Mouse (Mus musculus) neural tube, embryonic 13.5 days (tissue): ENCODE measurements around the gene Emilin2. TPM values are rescaled to one million over a fixed set of nuclear protein-coding genes. Genes with fewer than 3 reads are reported as not detected.

Source experiments
- ATAC-seq: fragments of 200-750 bp; cut with Nextera tagmentation; 2 replicates; pipeline ENCODE4 v1.8.0; 2017; ENCODE audit warnings: low read depth, mild to moderate bottlenecking, moderate TSS enrichment, moderate library complexity
- H3K27ac ChIP-seq: fragments of 300-500 bp; sonication (generic); replicated peaks from 2 replicates; pipeline ENCODE4 v1.5.1; 2015; ENCODE audit warnings: moderate library complexity, mild to moderate bottlenecking, inconsistent platforms
- H3K27me3 ChIP-seq: fragments of 300-500 bp; sonication (generic); 2 replicates; pipeline ENCODE4 v1.6.1; 2015; ENCODE audit warnings: mild to moderate bottlenecking, inconsistent platforms
- H3K36me3 ChIP-seq: fragments of 300-500 bp; sonication (generic); 2 replicates; pipeline ENCODE4 v1.6.1; 2015; ENCODE audit warnings: mild to moderate bottlenecking, inconsistent platforms
- H3K4me1 ChIP-seq: fragments of 300-500 bp; sonication (generic); replicated peaks from 2 replicates; pipeline ENCODE4 v1.6.1; 2015; ENCODE audit warnings: inconsistent platforms
- H3K4me2 ChIP-seq: fragments of 300-500 bp; sonication (generic); 2 replicates; pipeline ENCODE4 v1.6.1; 2015; ENCODE audit warnings: inconsistent platforms, mild to moderate bottlenecking, moderate library complexity
- H3K4me3 ChIP-seq: fragments of 300-500 bp; sonication (generic); 2 replicates; pipeline ENCODE4 v1.5.1; 2015; ENCODE audit warnings: mild to moderate bottlenecking, inconsistent platforms
- H3K9ac ChIP-seq: fragments of 300-500 bp; sonication (generic); 2 replicates; pipeline ENCODE4 v1.6.1; 2015; ENCODE audit warnings: moderate library complexity, mild to moderate bottlenecking, inconsistent platforms
- H3K9me3 ChIP-seq: fragments of 300-500 bp; sonication (generic); 2 replicates; pipeline ENCODE4 v1.6.1; 2016; ENCODE audit warnings: inconsistent platforms
- WGBS: fragments of 180-500 bp; shearing (Covaris S2); methylation state at CpG from one replicate; pipeline ENCODE4 v1.1.7; 2015; 5-methylcytosine and 5-hydroxymethylcytosine counted together
- polyA plus RNA-seq: library from polyadenylated mRNA; unstranded; fragments of >200 nt; fragmentation: Nextera tagmentation; extraction: Ambion mirVana; gene quantifications from 2 replicates; pipeline ENCODE4 v1.2.1, GENCODE M21; 2015

Emilin2 gene
- polyA plus RNA-seq, 1 experiment from 2014 or later, result 2.0 TPM

GRCm38 (mm10) chr17:71256068-71256615 lies 55.6 kb downstream of the Emilin2 start:
- no peaks in the 10 kb centered on the region for H3K9me3 ChIP-seq
- ATAC-seq, result no peak
- H3K4me2 ChIP-seq, result no peak overlapping the region
- no peak overlapping the region for H3K27ac ChIP-seq
- H3K4me1 ChIP-seq, result peaks cover 12% of the 10 kb centered on the region; the same call in 1 of the 2 replicates
- no peaks in the 10 kb centered on the region for H3K27me3 ChIP-seq
- 75% methylated on average over 14 of the region's 14 CpGs for WGBS
- H3K9ac ChIP-seq, result no peak overlapping the region
- H3K4me3 ChIP-seq, result no peak overlapping the region
- H3K36me3 ChIP-seq, result 0 out of 2 replicates have a peak, but pooled peaks cover 4% of the 10 kb centered on the region

DNA sequence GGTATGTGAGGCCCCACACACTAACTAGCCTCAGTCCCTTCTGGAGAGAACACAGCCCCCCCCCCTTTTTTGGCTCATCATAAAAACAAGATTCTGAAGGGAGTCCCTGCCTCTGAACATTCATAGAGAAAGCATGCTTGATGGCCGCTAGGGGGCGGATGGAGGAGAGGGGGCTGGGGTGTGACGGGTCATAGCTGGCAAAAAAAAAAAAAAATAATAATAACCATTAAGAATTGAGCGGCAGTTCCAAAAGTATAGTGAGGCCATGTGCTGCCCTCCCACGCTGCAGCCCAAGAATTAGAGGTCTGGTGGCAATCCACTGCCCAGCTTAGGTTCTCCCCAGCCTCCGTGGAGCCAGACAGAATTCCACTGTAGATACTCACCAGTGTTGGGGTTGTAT lies 57.0 kb downstream of the Emilin2 start:
- H3K4me2 ChIP-seq, result no peak overlapping the region
- WGBS, result 69% methylated on average over 6 of the region's 6 CpGs

DNA sequence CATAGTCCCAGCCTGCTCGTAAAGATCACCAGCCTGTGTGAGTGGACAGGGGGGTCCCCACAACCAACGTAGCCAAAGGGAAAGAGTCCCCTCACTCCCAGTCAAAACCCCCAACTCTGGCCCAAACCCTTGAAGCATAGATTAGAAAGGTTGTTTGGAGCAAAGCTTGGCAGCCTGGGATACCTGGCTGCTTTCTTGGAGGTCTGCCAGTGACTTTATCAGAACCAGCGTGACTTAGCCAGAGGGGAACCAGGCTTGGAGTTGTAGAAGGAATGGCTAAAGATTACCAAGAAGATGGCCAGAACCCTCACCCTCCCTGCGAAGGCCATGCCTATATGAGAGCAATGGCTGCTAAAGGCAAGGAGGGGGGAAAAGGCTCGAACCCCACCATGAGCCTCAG lies 57.7 kb downstream of the Emilin2 start:
- Histone ChIP-seq H3K4me2 (no peak overlapping the region), H3K4me1 (peaks cover 12% of the 10 kb centered on the region; the same call in 1 of the 2 replicates), H3K9ac (no peak overlapping the region), H3K9me3 (no peaks in the 10 kb centered on the region), H3K27ac (no peak overlapping the region), H3K4me3 (no peak overlapping the region), H3K36me3 (peaks cover 18% of the 10 kb centered on the region), H3K27me3 (no peaks in the 10 kb centered on the region)
- WGBS, result 93% methylated on average over 5 of the region's 5 CpGs
- no peak for ATAC-seq

More for the DNA sequence above, 57.0 kb downstream of the Emilin2 start:
- no peak overlapping the region for H3K27ac ChIP-seq
- peaks cover 12% of the 10 kb centered on the region for H3K36me3 ChIP-seq
- no peak overlapping the region for H3K9ac ChIP-seq
- H3K4me3 ChIP-seq, result no peak overlapping the region
- H3K9me3 ChIP-seq, result no peaks in the 10 kb centered on the region
- no peaks in the 10 kb centered on the region for H3K27me3 ChIP-seq
- H3K4me1 ChIP-seq, result peaks cover 12% of the 10 kb centered on the region; the same call in 1 of the 2 replicates
- ATAC-seq, result no peak

DNA sequence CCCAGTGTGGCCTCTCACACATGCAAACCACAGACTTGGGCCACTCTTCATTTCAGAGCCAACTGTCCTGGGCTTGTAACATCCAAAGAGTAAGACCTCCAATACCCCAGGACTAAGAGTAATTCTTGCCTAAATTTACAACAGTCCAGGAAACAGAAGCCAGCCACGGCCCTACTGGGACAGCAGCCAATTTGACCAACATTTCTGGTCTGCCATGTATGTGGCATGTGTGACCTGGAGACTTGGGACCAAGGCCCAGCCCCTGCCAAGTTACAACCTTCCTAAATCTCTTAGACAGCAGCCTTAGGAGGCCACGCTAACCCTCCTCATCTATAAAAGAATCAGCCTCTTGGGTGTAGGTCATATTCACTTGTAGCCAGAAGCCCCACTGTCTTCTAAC lies 58.4 kb downstream of the Emilin2 start:
- no peak for ATAC-seq
- Histone ChIP-seq H3K27me3 (no peaks in the 10 kb centered on the region), H3K9me3 (no peaks in the 10 kb centered on the region), H3K4me2 (no peak overlapping the region), H3K9ac (no peak overlapping the region), H3K27ac (no peak overlapping the region), H3K36me3 (peaks cover 24% of the 10 kb centered on the region), H3K4me3 (no peak overlapping the region), H3K4me1 (peaks cover 12% of the 10 kb centered on the region; the same call in 1 of the 2 replicates)
- WGBS, result 92% methylated on average over 2 of the region's 2 CpGs

GRCm38 (mm10) chr17:71252101-71252500 lies 59.7 kb downstream of the Emilin2 start:
- Histone ChIP-seq H3K27me3 (no peaks in the 10 kb centered on the region), H3K4me1 (peaks cover 12% of the 10 kb centered on the region; the same call in 1 of the 2 replicates), H3K36me3 (peaks cover 37% of the 10 kb centered on the region), H3K27ac (0 out of 2 replicates have a peak overlapping the region, but pooled peaks have one; percentile 18), H3K9ac (no peak overlapping the region), H3K4me2 (no peak overlapping the region), H3K9me3 (no peaks in the 10 kb centered on the region), H3K4me3 (no peak overlapping the region)
- ATAC-seq, result no peak
- WGBS, result 90% methylated on average over 9 of the region's 9 CpGs

DNA sequence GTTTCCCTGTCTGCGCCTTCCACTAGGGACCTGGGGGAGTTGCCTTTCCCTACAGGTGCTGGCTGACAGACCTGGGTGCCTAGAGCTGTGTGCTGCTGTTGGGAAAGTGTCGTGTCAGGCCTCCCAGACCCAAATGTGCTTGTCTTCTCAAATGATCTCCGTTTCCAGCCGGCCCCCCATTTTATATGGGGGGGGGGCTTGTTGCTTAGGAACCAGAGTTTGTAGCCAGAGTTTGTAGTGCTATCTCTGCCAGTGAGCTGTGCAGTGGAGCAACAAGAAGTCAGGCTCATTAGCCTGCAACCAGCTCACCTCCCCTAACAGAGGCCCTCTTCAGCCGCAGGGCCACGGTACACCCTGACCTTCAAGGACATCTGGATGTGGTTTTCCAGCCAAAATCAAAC lies 60.2 kb downstream of the Emilin2 start:
- Histone ChIP-seq H3K9ac (no peak overlapping the region), H3K27ac (no peak overlapping the region), H3K9me3 (no peaks in the 10 kb centered on the region), H3K27me3 (no peaks in the 10 kb centered on the region), H3K36me3 (peaks cover 42% of the 10 kb centered on the region), H3K4me1 (peaks cover 12% of the 10 kb centered on the region; the same call in 1 of the 2 replicates), H3K4me3 (no peak overlapping the region), H3K4me2 (no peak overlapping the region)
- WGBS, result 72% methylated on average over 6 of the region's 6 CpGs
- no peak for ATAC-seq

DNA sequence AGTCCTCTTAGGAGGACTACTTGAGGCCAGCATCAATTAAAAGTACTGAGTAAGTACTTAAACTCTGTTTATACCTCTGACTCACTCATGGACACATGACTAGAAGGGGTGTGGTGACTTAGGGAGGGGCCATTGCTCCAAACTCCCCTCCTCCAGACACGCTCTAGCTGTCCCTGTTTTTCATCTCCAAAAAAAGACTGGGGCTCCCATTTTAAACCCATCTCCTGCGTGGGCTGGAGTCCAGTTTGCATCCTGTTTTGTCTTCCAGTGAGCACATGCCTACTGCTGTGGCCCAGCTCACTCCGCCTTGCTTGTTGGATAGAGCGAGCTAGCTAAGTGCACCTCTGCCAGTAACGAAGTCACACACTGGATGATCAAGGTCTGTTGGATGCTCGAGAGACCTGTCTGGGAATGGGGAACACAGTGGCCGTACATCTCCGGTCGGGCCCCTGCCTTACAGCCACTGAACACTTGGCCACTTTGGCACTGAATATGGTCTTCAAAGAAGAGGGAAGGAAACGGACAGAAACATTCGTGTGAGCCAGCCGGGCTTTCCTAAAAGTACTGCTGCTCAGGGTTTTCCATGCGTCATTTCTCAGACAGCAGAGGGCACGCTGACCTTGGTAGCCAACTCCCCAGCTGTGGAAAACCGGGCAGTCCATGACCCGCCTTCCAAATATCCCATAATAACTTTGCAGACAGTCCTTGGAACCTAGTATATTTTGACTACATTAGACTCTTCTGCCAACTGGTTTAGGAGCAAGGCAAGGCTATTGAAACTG lies 60.8 kb downstream of the Emilin2 start:
- Histone ChIP-seq H3K27me3 (no peaks in the 10 kb centered on the region), H3K36me3 (peaks cover 47% of the 10 kb centered on the region), H3K9ac (no peak overlapping the region), H3K9me3 (no peaks in the 10 kb centered on the region), H3K4me3 (no peak overlapping the region), H3K27ac (no peak overlapping the region), H3K4me2 (no peak overlapping the region), H3K4me1 (peaks cover 12% of the 10 kb centered on the region; the same call in 1 of the 2 replicates)
- 88% methylated on average over 16 of the region's 16 CpGs for WGBS
- ATAC-seq, result no peak

DNA sequence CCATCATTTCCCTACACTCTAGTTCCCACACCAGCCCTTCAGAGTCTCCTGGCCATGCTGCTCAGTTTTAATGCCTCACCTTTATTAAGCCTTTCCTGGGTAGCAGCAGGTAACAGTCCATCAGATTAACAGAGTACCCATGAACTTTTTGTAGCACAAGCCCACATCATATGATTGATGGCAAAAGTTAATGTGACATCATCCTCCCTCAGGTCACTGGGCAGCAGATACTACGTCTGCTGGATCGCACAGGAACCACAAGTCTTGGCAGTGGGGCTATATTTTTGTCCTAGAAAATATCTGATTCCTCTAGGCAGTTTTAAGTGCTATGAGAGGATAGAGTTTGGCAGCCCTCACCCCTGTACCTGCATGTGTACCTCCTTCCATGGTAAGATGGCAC lies 61.7 kb downstream of the Emilin2 start:
- Histone ChIP-seq H3K27me3 (no peaks in the 10 kb centered on the region), H3K27ac (no peak overlapping the region), H3K4me1 (peaks cover 12% of the 10 kb centered on the region; the same call in 1 of the 2 replicates), H3K9me3 (no peaks in the 10 kb centered on the region), H3K4me3 (no peak overlapping the region), H3K4me2 (no peak overlapping the region), H3K9ac (no peak overlapping the region), H3K36me3 (peaks cover 57% of the 10 kb centered on the region)
- 88% methylated on average over 2 of the region's 2 CpGs for WGBS
- no peak for ATAC-seq

GRCm38 (mm10) chr17:71248963-71249362 lies 62.8 kb downstream of the Emilin2 start:
- 83% methylated on average over 6 of the region's 6 CpGs for WGBS
- peaks cover 68% of the 10 kb centered on the region for H3K36me3 ChIP-seq
- no peak overlapping the region for H3K27ac ChIP-seq
- no peak overlapping the region for H3K4me2 ChIP-seq
- no peak overlapping the region for H3K9ac ChIP-seq
- H3K9me3 ChIP-seq, result no peaks in the 10 kb centered on the region
- H3K4me1 ChIP-seq, result peaks cover 12% of the 10 kb centered on the region; the same call in 1 of the 2 replicates
- no peaks in the 10 kb centered on the region for H3K27me3 ChIP-seq
- no peak for ATAC-seq
- no peak overlapping the region for H3K4me3 ChIP-seq

DNA sequence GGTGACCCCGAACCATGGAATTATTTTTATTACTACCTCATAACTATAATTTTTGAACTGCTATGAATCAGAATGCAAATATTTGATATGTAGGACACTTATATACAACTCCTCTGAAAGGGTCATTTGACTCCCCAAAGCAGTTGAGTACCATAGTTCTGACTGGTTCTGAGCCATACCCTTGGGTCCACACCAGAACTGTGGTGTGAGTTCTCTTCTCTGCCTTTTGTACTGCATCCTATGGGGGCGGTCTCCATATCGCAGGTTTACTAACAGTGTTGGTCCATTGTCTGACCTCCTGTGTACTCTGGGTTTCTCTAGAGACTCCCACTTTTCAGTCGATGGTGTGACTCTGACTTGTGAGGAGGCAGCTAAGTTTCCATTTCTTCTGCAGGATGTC lies 65.8 kb downstream of the Emilin2 start:
- ATAC-seq, result no peak
- peaks cover 92% of the 10 kb centered on the region for H3K36me3 ChIP-seq
- H3K4me1 ChIP-seq, result no peaks in the 10 kb centered on the region
- H3K9ac ChIP-seq, result no peak overlapping the region
- 93% methylated on average over 4 of the region's 4 CpGs for WGBS
- H3K4me2 ChIP-seq, result no peak overlapping the region
- no peak overlapping the region for H3K4me3 ChIP-seq
- no peaks in the 10 kb centered on the region for H3K27me3 ChIP-seq
- H3K9me3 ChIP-seq, result no peaks in the 10 kb centered on the region
- no peak overlapping the region for H3K27ac ChIP-seq

- 97% methylated on average over 15 of the region's 15 CpGs for WGBS
These were observed 66.6 kb downstream of the Emilin2 start for GRCm38 (mm10) chr17:71245133-71245532.

GRCm38 (mm10) chr17:71242666-71243065 lies 69.1 kb downstream of the Emilin2 start:
- H3K9ac ChIP-seq, result no peak overlapping the region
- ATAC-seq, result no peak
- H3K4me3 ChIP-seq, result no peak overlapping the region
- 96% methylated on average over 7 of the region's 7 CpGs for WGBS
- H3K27ac ChIP-seq, result no peak overlapping the region
- peaks cover 96% of the 10 kb centered on the region for H3K36me3 ChIP-seq
- H3K9me3 ChIP-seq, result no peaks in the 10 kb centered on the region
- H3K4me1 ChIP-seq, result no peaks in the 10 kb centered on the region
- no peak overlapping the region for H3K4me2 ChIP-seq
- H3K27me3 ChIP-seq, result no peaks in the 10 kb centered on the region

More at GRCm38 (mm10) chr17:71245133-71245532, 66.6 kb downstream of the Emilin2 start:
- Histone ChIP-seq H3K36me3 (peaks cover 97% of the 10 kb centered on the region), H3K27me3 (no peaks in the 10 kb centered on the region), H3K4me3 (no peak overlapping the region), H3K4me2 (no peak overlapping the region), H3K27ac (no peak overlapping the region), H3K9ac (no peak overlapping the region), H3K9me3 (no peaks in the 10 kb centered on the region), H3K4me1 (no peaks in the 10 kb centered on the region)
- ATAC-seq, result no peak
